Mouse (Mus musculus): ENCODE results near the gene Olfr112. TPM values are rescaled to one million over a fixed set of nuclear protein-coding genes. Genes with fewer than 3 reads are reported as not detected.

Gene Olfr112
- polyA plus RNA-seq, 1 experiment from 2014 or later = not detected

Other genes starting within 250 kb of the Olfr112 start
- gene Olfr103, start 229.8 kb downstream of the Olfr112 start, polyA plus RNA-seq (2015; fragmentation: Nextera tagmentation; extraction: Ambion mirVana) = not detected in 2 replicates
- not detected in 2 replicates for gene Olfr104-ps, start 209.9 kb downstream of the Olfr112 start, polyA plus RNA-seq (2015; fragmentation: Nextera tagmentation; extraction: Ambion mirVana)
- not detected in 2 replicates for gene Olfr105-ps, start 190.4 kb downstream of the Olfr112 start, polyA plus RNA-seq (2015; fragmentation: Nextera tagmentation; extraction: Ambion mirVana)
- gene Olfr106-ps, start 179.1 kb downstream of the Olfr112 start, polyA plus RNA-seq (2015; fragmentation: Nextera tagmentation; extraction: Ambion mirVana) = not detected in 2 replicates
- gene Olfr107, start 170.2 kb downstream of the Olfr112 start, polyA plus RNA-seq (2015; fragmentation: Nextera tagmentation; extraction: Ambion mirVana) = not detected in 2 replicates
- not detected in 2 replicates for gene Olfr108, start 124.0 kb downstream of the Olfr112 start, polyA plus RNA-seq (2015; fragmentation: Nextera tagmentation; extraction: Ambion mirVana)
- not detected in 2 replicates for gene Olfr109, start 110.5 kb downstream of the Olfr112 start, polyA plus RNA-seq (2015; fragmentation: Nextera tagmentation; extraction: Ambion mirVana)
- 0.11 TPM in 1 of 2 replicates, not detected in the other for gene H2-M2, start 85.9 kb downstream of the Olfr112 start, polyA plus RNA-seq (2015; fragmentation: Nextera tagmentation; extraction: Ambion mirVana)
- not detected in 2 replicates for gene Olfr110, start 77.0 kb downstream of the Olfr112 start, polyA plus RNA-seq (2015; fragmentation: Nextera tagmentation; extraction: Ambion mirVana)
- gene Olfr111, start 61.4 kb downstream of the Olfr112 start, polyA plus RNA-seq (2015; fragmentation: Nextera tagmentation; extraction: Ambion mirVana) = not detected in 2 replicates
- gene Olfr113, start 8.2 kb upstream of the Olfr112 start, polyA plus RNA-seq (2015; fragmentation: Nextera tagmentation; extraction: Ambion mirVana) = not detected in 2 replicates
- not detected in 2 replicates for gene Olfr114, start 23.3 kb upstream of the Olfr112 start, polyA plus RNA-seq (2015; fragmentation: Nextera tagmentation; extraction: Ambion mirVana)
- gene Olfr115, start 57.7 kb upstream of the Olfr112 start, polyA plus RNA-seq (2015; fragmentation: Nextera tagmentation; extraction: Ambion mirVana) = not detected in 2 replicates
- not detected in 2 replicates for gene Olfr116, start 57.7 kb upstream of the Olfr112 start, polyA plus RNA-seq (2015; fragmentation: Nextera tagmentation; extraction: Ambion mirVana)
- not detected in 2 replicates for gene Olfr117, start 94.3 kb upstream of the Olfr112 start, polyA plus RNA-seq (2015; fragmentation: Nextera tagmentation; extraction: Ambion mirVana)
- gene Olfr118, start 97.5 kb upstream of the Olfr112 start, polyA plus RNA-seq (2015; fragmentation: Nextera tagmentation; extraction: Ambion mirVana) = not detected in 2 replicates
- gene Olfr119, start 127.1 kb upstream of the Olfr112 start, polyA plus RNA-seq (2015; fragmentation: Nextera tagmentation; extraction: Ambion mirVana) = not detected in 2 replicates
- gene Olfr120, start 152.4 kb upstream of the Olfr112 start, polyA plus RNA-seq (2015; fragmentation: Nextera tagmentation; extraction: Ambion mirVana) = not detected in 2 replicates
- gene Olfr121, start 179.4 kb upstream of the Olfr112 start, polyA plus RNA-seq (2015; fragmentation: Nextera tagmentation; extraction: Ambion mirVana) = not detected in 2 replicates
- gene Olfr122, start 199.2 kb upstream of the Olfr112 start, polyA plus RNA-seq (2015; fragmentation: Nextera tagmentation; extraction: Ambion mirVana) = not detected in 2 replicates
- not detected in 2 replicates for gene Olfr123, start 224.1 kb upstream of the Olfr112 start, polyA plus RNA-seq (2015; fragmentation: Nextera tagmentation; extraction: Ambion mirVana)
- not detected in 2 replicates for gene Olfr124, start 230.4 kb upstream of the Olfr112 start, polyA plus RNA-seq (2015; fragmentation: Nextera tagmentation; extraction: Ambion mirVana)

Measured in lung, embryonic 15.5 days (tissue).